8 mouse cellular contexts compared by ENCODE assay signal in the genomic region with DNA sequence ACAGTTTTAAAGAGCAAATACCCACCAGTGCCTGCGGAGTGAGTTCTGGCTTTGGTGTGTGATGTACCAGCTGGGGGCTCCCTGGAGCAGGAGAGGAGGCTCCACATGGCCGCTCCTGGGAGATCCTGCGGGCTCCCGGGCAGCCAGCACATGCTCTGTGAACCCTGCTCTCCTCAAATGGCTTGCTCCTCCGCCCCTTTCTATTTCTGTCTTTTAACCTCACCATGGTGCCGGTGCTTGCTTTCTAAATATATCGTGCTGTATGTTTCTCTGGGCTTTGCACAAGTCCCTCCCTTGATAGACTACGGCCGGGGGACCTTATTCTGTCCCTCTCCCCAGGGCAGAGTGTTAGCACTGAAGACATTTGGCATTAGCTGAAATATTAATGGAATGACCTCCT. TPM values are rescaled to one million over a fixed set of nuclear protein-coding genes. Genes with fewer than 3 reads are reported as not detected.
DNase-seq lines count a peak whose midpoint lies in the region; ATAC-seq lines count a peak whose summit lies in the region.

No protein-coding gene starts in this region.

- ATAC-seq in erythroid progenitor cell, adult 5-6 weeks (replicated peaks; ENCODE audit: low FRiP score, poor library complexity, severe bottlenecking): no peak

- peak; percentile 85 for DNase-seq in gastrocnemius, adult 18-20 months (ENCODE audit: low spot score)
- DNase-seq in gastrocnemius, postnatal 4 days (ENCODE audit: low spot score in 2 of 2): no peak
- peak; percentile 56 to 69 for DNase-seq in adrenal gland, postnatal 36 days
- peak; percentile 71 to 75 for DNase-seq in heart, adult 9 months (ENCODE audit: low spot score in 2 of 2)
- DNase-seq in kidney, postnatal 14 days: peak; percentile 71
- no peak for DNase-seq in layer of hippocampus, adult 11-12 months (ENCODE audit: low spot score)
- DNase-seq in embryo, embryonic 10 days (ENCODE audit: low spot score): no peak

RNA-seq across cellular contexts. Expression of a gene that starts 15.5 kb away (rescaled TPM):
- 10 to 100 TPM; 20.6 to 23.2 TPM for total RNA-seq in gastrocnemius, adult 18-20 months (2021)
- total RNA-seq in gastrocnemius, postnatal 4 days (2021): 10 to 100 TPM; 18.8 to 20.1 TPM
- total RNA-seq in adrenal gland, postnatal 36 days (2021): 10 to 100 TPM; 19.3 to 30.3 TPM
- total RNA-seq in erythroid progenitor cell, adult 5-6 weeks (2015; ENCODE audit: low replicate concordance): 49.4 and 49.9 TPM in 2 replicates
- 112 and 178 TPM in 2 replicates for total RNA-seq in erythroid progenitor cell, adult 5-6 weeks (2017; ENCODE audit: low replicate concordance)

RNA-seq across cellular contexts. Expression of a gene that starts 17.6 kb away (rescaled TPM):
- total RNA-seq in gastrocnemius, adult 18-20 months (2021): 10 to 100 TPM; 63.1 to 63.5 TPM
- 10 to 100 TPM; 73.0 to 75.8 TPM for total RNA-seq in gastrocnemius, postnatal 4 days (2021)
- 10 to 100 TPM; 34.6 to 61.1 TPM for total RNA-seq in adrenal gland, postnatal 36 days (2021)
- total RNA-seq in erythroid progenitor cell, adult 5-6 weeks (2015; ENCODE audit: low replicate concordance): not detected in 2 replicates
- total RNA-seq in erythroid progenitor cell, adult 5-6 weeks (2017; ENCODE audit: low replicate concordance): 12.3 TPM in 1 of 2 replicates, not detected in the other

RNA-seq across cellular contexts. Expression of a gene that starts 41.3 kb away (rescaled TPM):
- total RNA-seq in gastrocnemius, adult 18-20 months (2021): 1 to 10 TPM; 6.1 to 6.4 TPM
- total RNA-seq in gastrocnemius, postnatal 4 days (2021): 10 to 100 TPM; 37.2 to 44.3 TPM
- 10 to 100 TPM; 28.9 to 40.1 TPM for total RNA-seq in adrenal gland, postnatal 36 days (2021)
- total RNA-seq in erythroid progenitor cell, adult 5-6 weeks (2015; ENCODE audit: low replicate concordance): 111 and 119 TPM in 2 replicates
- total RNA-seq in erythroid progenitor cell, adult 5-6 weeks (2017; ENCODE audit: low replicate concordance): 159 and 169 TPM in 2 replicates

RNA-seq across cellular contexts. Expression of a gene that starts 44.8 kb away (rescaled TPM):
- total RNA-seq in gastrocnemius, adult 18-20 months (2021): 10 to 100 TPM; 17.9 to 27.9 TPM
- total RNA-seq in gastrocnemius, postnatal 4 days (2021): 10 to 100 TPM; 23.4 to 27.2 TPM
- 100 to 1,000 TPM; 104 TPM for total RNA-seq in adrenal gland, postnatal 36 days (2021)
- 47.9 and 70.8 TPM in 2 replicates for total RNA-seq in erythroid progenitor cell, adult 5-6 weeks (2015; ENCODE audit: low replicate concordance)
- total RNA-seq in erythroid progenitor cell, adult 5-6 weeks (2017; ENCODE audit: low replicate concordance): 71.2 and 104 TPM in 2 replicates

Comparison
In these comparisons a context has a peak if more than half of its experiments do, and no peak if none do; other contexts are left out.
1. DNase-seq: peak in gastrocnemius, adult 18-20 months (single experiment), adrenal gland, postnatal 36 days (2 of 2), heart, adult 9 months (2 of 2) and kidney, postnatal 14 days (single experiment); none in gastrocnemius, postnatal 4 days (0 of 2), layer of hippocampus, adult 11-12 months (single experiment) and embryo, embryonic 10 days (single experiment).
2. RNA of a gene that starts 41.3 kb away (total RNA-seq): 111 to 169 TPM in erythroid progenitor cell, adult 5-6 weeks, 37.2 to 44.3 TPM in gastrocnemius, postnatal 4 days and 28.9 to 40.1 TPM in adrenal gland, postnatal 36 days; 6.1 to 6.4 TPM in gastrocnemius, adult 18-20 months; every median in the first group is over 4 times any median in the second.